Mouse (Mus musculus): ENCODE results near the gene Arl6ip4.

Gene Arl6ip4

GRCm38 (mm10) chr5:124150895-124151294 lies 35.0 kb downstream of the Arl6ip4 start:
- Histone ChIP-seq H3K9me3 (ENCODE audit: low read length) (no peaks in the 10 kb centered on the region), H3K36me3 (ENCODE audit: insufficient read depth, low read length) (no peaks in the 10 kb centered on the region), H3K4me1 (replicated peaks; ENCODE audit: low read depth, low read length) (peaks cover 15% of the 10 kb centered on the region), H3K27me3 (ENCODE audit: insufficient read depth, low read length) (peaks cover 10% of the 10 kb centered on the region; the same call in 1 of the 2 replicates), H3K4me3 (replicated peaks; ENCODE audit: low read length) (no peak overlapping the region)
- TF ChIP-seq CTCF (conservative IDR thresholded peaks at IDR 0.05; ENCODE audit: low read length) = no peak
- no peak for TF ChIP-seq POU5F1 (IDR thresholded peaks at IDR 0.05; ENCODE audit: borderline replicate concordance, low read length)
- no peak for TF ChIP-seq NANOG (IDR thresholded peaks at IDR 0.05; ENCODE audit: borderline replicate concordance, low read length)

GRCm38 (mm10) chr5:124152734-124153133 lies 36.8 kb downstream of the Arl6ip4 start:
- 0 out of 2 replicates have a peak, but pooled peaks cover 4% of the 10 kb centered on the region for H3K27me3 ChIP-seq (ENCODE audit: insufficient read depth, low read length)
- no peak for TF ChIP-seq POU5F1 (IDR thresholded peaks at IDR 0.05; ENCODE audit: borderline replicate concordance, low read length)
- TF ChIP-seq CTCF (conservative IDR thresholded peaks at IDR 0.05; ENCODE audit: low read length) = no peak
- no peak for TF ChIP-seq NANOG (IDR thresholded peaks at IDR 0.05; ENCODE audit: borderline replicate concordance, low read length)
- no peaks in the 10 kb centered on the region for H3K9me3 ChIP-seq (ENCODE audit: low read length)
- no peaks in the 10 kb centered on the region for H3K36me3 ChIP-seq (ENCODE audit: insufficient read depth, low read length)
- H3K4me1 ChIP-seq (replicated peaks; ENCODE audit: low read depth, low read length) = peaks cover 15% of the 10 kb centered on the region
- no peak overlapping the region for H3K4me3 ChIP-seq (replicated peaks; ENCODE audit: low read length)

GRCm38 (mm10) chr5:124155943-124156342 lies 40.1 kb downstream of the Arl6ip4 start:
- H3K4me1 ChIP-seq (replicated peaks; ENCODE audit: low read depth, low read length) = peaks cover 10% of the 10 kb centered on the region; the same call in 1 of the 2 replicates
- no peaks in the 10 kb centered on the region for H3K9me3 ChIP-seq (ENCODE audit: low read length)
- no peaks in the 10 kb centered on the region for H3K36me3 ChIP-seq (ENCODE audit: insufficient read depth, low read length)
- H3K4me3 ChIP-seq (replicated peaks; ENCODE audit: low read length) = no peak overlapping the region
- no peaks in the 10 kb centered on the region for H3K27me3 ChIP-seq (ENCODE audit: insufficient read depth, low read length)
- TF ChIP-seq NANOG (IDR thresholded peaks at IDR 0.05; ENCODE audit: borderline replicate concordance, low read length) (no peak), POU5F1 (IDR thresholded peaks at IDR 0.05; ENCODE audit: borderline replicate concordance, low read length) (no peak), CTCF (conservative IDR thresholded peaks at IDR 0.05; ENCODE audit: low read length) (no peak)

GRCm38 (mm10) chr5:124158305-124158704 lies 42.4 kb downstream of the Arl6ip4 start:
- Histone ChIP-seq H3K9me3 (ENCODE audit: low read length) (no peaks in the 10 kb centered on the region), H3K4me3 (replicated peaks; ENCODE audit: low read length) (no peak overlapping the region), H3K36me3 (ENCODE audit: insufficient read depth, low read length) (no peaks in the 10 kb centered on the region), H3K4me1 (replicated peaks; ENCODE audit: low read depth, low read length) (peaks cover 26% of the 10 kb centered on the region), H3K27me3 (ENCODE audit: insufficient read depth, low read length) (no peaks in the 10 kb centered on the region)
- no peak for TF ChIP-seq CTCF (conservative IDR thresholded peaks at IDR 0.05; ENCODE audit: low read length)
- TF ChIP-seq POU5F1 (IDR thresholded peaks at IDR 0.05; ENCODE audit: borderline replicate concordance, low read length) = no peak
- TF ChIP-seq NANOG (IDR thresholded peaks at IDR 0.05; ENCODE audit: borderline replicate concordance, low read length) = no peak

- Histone ChIP-seq H3K4me1 (replicated peaks; ENCODE audit: low read depth, low read length) (peaks cover 31% of the 10 kb centered on the region), H3K4me3 (replicated peaks; ENCODE audit: low read length) (no peak overlapping the region), H3K36me3 (ENCODE audit: insufficient read depth, low read length) (no peaks in the 10 kb centered on the region), H3K9me3 (ENCODE audit: low read length) (no peaks in the 10 kb centered on the region), H3K27me3 (ENCODE audit: insufficient read depth, low read length) (no peaks in the 10 kb centered on the region)
- no peak for TF ChIP-seq NANOG (IDR thresholded peaks at IDR 0.05; ENCODE audit: borderline replicate concordance, low read length)
These were observed 43.6 kb downstream of the Arl6ip4 start for GRCm38 (mm10) chr5:124159453-124159852.

GRCm38 (mm10) chr5:124161831-124162230 lies 45.9 kb downstream of the Arl6ip4 start:
- H3K4me1 ChIP-seq (replicated peaks; ENCODE audit: low read depth, low read length) = peaks cover 46% of the 10 kb centered on the region
- H3K9me3 ChIP-seq (ENCODE audit: low read length) = no peaks in the 10 kb centered on the region
- H3K27me3 ChIP-seq (ENCODE audit: insufficient read depth, low read length) = no peaks in the 10 kb centered on the region
- H3K4me3 ChIP-seq (replicated peaks; ENCODE audit: low read length) = no peak overlapping the region
- TF ChIP-seq CTCF (conservative IDR thresholded peaks at IDR 0.05; ENCODE audit: low read length) = no peak
- no peak for TF ChIP-seq POU5F1 (IDR thresholded peaks at IDR 0.05; ENCODE audit: borderline replicate concordance, low read length)
- TF ChIP-seq NANOG (IDR thresholded peaks at IDR 0.05; ENCODE audit: borderline replicate concordance, low read length) = no peak
- no peaks in the 10 kb centered on the region for H3K36me3 ChIP-seq (ENCODE audit: insufficient read depth, low read length)

- no peak for TF ChIP-seq NANOG (IDR thresholded peaks at IDR 0.05; ENCODE audit: borderline replicate concordance, low read length)
- peak; percentile 52 for TF ChIP-seq CTCF (conservative IDR thresholded peaks at IDR 0.05; ENCODE audit: low read length)
- TF ChIP-seq POU5F1 (IDR thresholded peaks at IDR 0.05; ENCODE audit: borderline replicate concordance, low read length) = no peak
- Histone ChIP-seq H3K4me1 (replicated peaks; ENCODE audit: low read depth, low read length) (peaks cover 46% of the 10 kb centered on the region), H3K27me3 (ENCODE audit: insufficient read depth, low read length) (no peaks in the 10 kb centered on the region), H3K9me3 (ENCODE audit: low read length) (no peaks in the 10 kb centered on the region), H3K4me3 (replicated peaks; ENCODE audit: low read length) (no peak overlapping the region), H3K36me3 (ENCODE audit: insufficient read depth, low read length) (no peaks in the 10 kb centered on the region)
These were observed 46.7 kb downstream of the Arl6ip4 start for GRCm38 (mm10) chr5:124162577-124162976.

- Histone ChIP-seq H3K27me3 (ENCODE audit: insufficient read depth, low read length) (no peaks in the 10 kb centered on the region), H3K4me3 (replicated peaks; ENCODE audit: low read length) (no peak overlapping the region), H3K36me3 (ENCODE audit: insufficient read depth, low read length) (no peaks in the 10 kb centered on the region), H3K9me3 (ENCODE audit: low read length) (no peaks in the 10 kb centered on the region), H3K4me1 (replicated peaks; ENCODE audit: low read depth, low read length) (peaks cover 46% of the 10 kb centered on the region)
- TF ChIP-seq NANOG (IDR thresholded peaks at IDR 0.05; ENCODE audit: borderline replicate concordance, low read length) (no peak), POU5F1 (IDR thresholded peaks at IDR 0.05; ENCODE audit: borderline replicate concordance, low read length) (no peak), CTCF (conservative IDR thresholded peaks at IDR 0.05; ENCODE audit: low read length) (no peak)
These were observed 47.6 kb downstream of the Arl6ip4 start for GRCm38 (mm10) chr5:124163445-124163844.
